Mouse (Mus musculus) cerebellum, postnatal 10 days (tissue): ENCODE measurements around the gene Dner.

Experiments used
- DNase-seq, 2 experiments: peaks; one replicate each; pipeline ENCODE4 v3.0.0; 2021; ENCODE audit warnings: mixed read lengths in 2 of 2

The Dner gene

DNA sequence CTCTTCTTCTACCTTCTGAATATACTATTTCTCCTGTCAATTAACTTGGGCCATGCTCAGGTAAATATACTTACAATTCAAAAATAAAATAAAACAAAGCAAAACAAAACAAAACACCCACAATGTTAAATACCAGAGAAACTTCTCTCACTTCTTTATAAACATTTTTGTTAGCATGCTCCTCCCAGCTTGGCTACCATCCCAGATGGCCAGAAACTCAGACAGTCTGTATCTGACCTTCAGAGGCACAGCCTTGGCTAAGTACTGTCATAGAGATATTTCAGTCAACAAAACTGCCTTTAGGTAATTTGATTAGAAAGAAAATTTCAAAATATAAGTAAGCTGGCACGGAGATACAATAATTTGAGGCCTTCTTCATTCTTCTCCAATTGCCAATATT, 259.7 kb downstream of the Dner start:
- no peak for DNase-seq

DNA sequence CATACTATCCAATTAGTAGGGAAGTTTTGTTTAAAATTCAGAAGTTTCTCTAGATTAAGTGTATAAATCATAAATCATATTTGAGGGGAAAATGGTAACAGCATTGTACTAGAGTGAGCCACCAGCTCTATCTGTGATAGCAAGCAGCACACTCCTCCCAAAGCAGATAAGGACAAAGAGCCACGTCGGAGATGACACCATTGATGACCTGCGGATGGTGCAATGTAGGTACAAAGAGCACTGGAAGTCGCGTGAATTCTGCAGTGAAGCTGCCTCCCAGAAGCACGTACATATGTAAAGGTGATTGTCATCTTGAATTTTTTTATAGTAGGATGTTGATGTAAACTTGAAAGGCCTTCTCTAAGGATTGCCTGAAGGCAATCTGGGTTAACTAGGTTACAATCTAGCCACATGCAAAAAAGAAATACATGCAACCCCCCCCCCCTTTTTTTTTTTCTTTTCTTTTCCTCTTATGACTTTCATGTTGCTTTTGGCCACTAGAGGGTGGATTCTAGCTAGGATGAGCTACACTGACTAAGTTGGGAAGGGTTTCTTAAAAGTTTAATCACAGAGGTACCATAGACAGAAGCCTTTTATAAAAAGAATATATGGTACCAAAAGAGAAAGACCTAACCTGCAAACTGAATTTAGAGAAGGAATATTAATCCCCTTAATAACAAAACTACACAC, 262.6 kb downstream of the Dner start:
- DNase-seq = peak in 1 of 2 experiments; percentile 44

DNA sequence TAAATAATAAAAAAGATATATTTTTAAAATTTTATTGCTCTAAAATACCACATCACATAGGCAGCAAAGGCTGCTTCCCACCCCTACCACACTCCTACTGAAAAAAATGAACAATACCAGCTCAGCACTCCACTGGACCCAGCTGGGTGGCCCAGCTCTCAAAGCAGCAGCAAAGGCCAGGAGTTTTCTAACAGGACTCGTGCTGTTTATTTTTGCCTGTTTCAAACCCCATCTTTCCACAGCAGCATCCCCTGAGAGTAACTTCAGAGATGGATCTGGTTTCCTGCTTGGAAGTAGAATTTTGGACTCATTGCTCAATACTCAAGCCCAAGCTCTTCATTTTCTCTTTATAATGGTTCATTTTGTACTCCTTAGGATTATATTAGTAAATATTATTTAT, 263.7 kb downstream of the Dner start:
- DNase-seq = no peak

DNA sequence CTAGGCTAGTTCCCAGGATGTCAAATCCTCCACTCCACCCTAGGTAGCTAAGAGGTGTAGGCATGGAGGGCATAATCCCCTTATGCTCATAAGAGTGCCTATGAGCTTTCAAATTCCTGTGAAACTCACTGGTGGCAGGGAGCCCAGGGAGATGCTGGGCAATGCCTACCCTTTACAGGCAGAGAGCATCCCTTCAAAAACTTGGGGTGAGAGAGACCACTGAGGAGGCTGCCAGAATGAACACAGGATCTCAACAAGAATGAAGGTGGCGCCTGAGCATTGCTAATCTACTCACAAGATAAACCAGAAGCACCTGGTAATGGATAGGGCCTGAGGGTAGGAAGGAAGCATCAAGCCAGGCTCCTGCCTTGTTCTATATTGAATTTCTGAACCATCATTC, 267.7 kb downstream of the Dner start:
- DNase-seq = peak; percentile 59 to 63

DNA sequence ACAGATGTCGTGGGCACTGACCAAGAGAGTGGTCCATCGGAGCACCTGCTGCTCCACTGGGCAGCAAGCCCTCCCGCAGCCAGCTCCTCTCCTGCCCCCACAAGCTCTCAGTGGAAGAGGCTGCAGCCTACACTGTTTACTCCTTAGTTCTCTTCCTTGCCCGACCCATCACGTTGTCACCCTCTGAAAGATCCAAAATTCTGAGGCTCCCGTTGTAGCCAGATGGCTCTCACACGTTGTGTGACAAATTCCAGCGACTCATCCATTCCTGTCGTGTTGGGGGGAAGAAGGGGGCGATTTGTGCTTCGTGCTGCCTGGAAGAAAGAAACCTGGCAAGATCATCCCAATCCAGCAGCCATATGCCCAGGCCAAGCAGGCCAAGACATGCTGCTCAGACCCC, 268.3 kb downstream of the Dner start:
- DNase-seq = peak; percentile 73 to 79

DNA sequence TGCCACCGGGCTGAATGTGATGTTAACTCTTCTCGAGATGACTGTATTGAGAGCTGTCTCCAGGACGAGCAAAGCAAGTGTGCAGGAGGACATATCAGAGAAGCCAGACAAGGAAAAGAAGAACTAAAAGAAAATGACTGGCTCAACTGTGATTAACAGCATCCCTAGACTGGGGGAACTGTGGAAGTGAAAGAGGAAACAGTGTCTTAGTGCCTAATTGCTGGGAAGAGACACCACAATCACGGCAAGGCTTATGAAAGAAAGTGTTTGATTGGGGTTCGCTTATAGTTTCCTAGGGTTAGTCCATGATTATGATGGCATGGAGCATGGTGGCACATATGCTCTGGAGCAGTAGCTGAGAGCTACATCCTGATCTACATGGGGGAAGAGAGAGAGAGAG, 269.3 kb downstream of the Dner start:
- no peak for DNase-seq

DNA sequence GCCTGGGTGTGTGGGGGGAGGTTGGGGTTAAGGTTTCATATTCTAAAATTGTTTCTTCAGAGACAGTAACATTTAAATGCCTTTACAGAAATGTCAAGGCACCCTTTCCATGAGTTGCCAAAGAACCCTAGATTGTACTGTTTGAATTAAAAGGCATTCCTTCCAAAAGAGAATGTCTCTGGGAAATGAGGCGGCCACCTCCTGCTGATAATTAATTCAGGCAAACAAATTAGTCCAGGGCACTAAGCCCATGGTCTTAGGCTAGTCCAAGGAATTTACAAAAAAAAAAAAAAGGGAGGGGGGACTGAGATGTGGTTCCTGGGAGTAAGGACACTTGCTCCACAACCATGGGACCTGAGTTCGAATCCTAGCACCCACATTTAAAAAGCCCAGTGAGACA, 273.1 kb downstream of the Dner start:
- DNase-seq = peak; percentile 72 to 79

DNA sequence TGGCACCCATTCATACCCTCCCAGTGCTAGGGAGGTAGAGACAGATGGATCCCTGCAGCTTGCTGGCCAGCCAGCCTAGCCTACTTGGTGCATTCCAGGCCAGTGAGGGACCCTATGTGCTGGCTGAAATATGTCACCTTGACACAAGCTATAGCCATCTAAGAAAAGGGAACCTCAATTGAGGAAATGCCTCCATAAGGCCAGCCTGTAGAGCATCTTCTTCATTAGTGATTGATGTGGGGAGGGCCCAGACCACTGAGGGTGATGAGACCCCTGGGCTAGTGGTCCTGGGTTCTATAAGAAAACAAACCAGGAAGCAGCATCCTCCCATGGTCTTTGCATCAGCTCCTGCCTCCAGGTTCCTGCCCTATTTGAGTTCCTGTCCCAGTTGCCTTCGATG, 274.2 kb downstream of the Dner start:
- no peak for DNase-seq

DNA sequence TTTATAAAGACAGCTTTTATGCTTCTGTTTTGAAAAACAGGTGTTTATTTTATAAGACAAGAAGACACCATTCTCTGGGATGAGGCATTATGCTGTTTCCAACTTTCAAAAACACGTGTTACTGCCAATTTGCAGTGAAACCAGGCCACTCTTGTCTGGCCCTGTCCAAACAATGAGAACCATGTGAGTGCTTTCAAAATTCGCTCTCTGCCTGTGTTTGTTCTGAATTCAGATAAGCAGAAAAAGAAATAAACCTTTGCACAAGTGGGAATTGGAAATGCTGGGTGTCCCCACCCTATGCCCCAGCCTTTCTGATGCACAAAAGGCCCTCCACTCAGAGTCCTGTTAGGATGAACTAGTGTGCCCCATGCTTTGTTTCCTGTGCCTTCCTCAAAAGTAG, 276.6 kb downstream of the Dner start:
- DNase-seq = no peak

DNA sequence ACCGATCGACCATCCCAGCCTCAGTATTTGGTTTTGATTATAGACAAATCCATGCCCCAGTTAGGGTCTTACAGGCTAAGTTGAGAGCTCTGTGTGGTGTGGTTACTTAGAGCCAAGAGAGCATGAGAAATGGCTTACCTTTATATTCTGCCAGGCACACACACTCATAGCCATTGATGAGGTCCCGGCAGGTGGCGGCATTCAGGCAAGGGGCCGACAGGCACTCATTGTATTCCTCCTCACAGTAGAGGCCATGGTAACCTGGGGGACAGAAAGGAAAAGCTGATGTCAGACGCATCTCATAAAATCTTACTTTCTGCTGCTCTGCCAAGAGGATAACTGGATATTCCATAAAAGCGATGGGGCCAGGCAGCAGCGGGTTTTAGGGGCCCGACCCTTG, 277.5 kb downstream of the Dner start:
- DNase-seq = peak; percentile 46 to 61

DNA sequence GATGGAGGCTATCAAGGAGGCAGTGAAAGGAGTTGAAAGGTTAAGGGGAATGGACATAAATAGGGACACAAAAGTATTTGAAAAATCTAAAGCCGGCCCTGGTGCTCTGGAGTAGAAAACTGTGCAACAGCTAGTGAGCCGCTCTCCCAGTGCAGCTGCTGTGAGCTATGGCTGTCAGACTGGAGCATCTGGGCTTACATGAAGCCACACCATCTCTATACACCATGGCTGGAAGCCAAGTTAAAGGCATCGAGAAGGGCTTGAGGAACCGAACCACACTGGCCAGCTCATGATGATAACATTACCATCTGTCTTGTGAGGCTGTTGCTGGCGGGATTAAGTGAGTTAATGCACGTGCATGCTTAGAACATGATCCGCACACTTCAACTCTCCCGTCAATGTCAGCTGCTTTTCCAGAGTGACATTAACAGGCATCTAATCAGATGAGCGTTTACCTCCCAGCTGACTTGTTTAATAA, 278.2 kb downstream of the Dner start:
- DNase-seq = no peak

DNA sequence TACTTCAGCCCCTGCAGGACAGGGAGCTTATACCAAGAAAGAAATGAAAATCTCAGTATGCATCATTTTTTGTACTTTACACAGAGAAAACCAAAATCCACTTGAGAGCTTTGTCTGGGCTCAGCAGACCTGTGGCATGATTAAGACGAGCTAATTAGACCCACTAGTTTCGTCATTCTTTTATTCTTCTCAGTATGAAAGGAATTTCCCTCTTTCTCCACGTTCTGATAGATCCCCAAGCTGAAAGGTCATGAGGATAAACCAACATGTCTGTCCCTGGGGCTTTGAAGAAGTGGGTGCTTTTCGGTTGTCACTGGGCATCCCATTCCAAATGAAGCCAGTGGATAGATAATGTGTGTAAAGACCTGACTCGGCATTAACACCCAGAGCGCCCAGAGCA, 278.7 kb downstream of the Dner start:
- no peak for DNase-seq

DNA sequence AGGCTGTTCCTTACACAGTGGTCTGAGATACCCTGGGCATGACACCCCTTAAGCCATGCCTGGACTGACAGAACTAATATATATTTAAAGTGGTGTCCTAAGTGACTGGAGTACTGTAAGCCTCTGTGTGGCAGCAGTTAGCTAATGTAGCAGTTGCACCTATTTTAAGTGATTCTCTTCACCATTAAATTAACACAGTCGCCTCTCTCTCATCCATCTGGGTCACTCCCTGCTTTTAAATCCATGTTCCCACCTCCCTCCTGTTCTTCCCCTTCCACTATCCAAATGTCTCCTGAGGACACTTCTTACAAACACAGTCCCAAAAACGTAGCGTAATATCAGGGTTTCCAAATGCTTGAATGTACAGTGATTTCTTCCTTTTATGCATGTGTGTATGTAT, 281.6 kb downstream of the Dner start:
- no peak for DNase-seq

DNA sequence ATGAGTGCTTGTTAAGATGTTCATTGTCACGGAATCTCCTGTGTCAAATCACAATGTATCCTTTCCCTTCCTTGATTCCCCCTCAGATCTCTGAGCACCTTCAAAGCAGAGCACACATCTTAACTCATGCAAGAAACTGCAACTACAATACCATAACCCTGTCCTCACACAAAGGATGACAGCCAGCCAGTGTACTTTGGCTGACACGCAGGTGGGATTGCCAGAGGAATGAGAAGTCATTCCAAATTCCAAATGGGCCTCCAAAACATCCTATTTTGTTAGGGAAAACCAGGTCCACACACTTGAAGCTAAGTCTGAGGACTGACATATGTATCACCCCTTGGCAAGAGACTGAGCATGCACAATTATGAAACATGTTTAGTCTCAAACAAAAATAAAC, 286.5 kb downstream of the Dner start:
- DNase-seq = no peak

DNA sequence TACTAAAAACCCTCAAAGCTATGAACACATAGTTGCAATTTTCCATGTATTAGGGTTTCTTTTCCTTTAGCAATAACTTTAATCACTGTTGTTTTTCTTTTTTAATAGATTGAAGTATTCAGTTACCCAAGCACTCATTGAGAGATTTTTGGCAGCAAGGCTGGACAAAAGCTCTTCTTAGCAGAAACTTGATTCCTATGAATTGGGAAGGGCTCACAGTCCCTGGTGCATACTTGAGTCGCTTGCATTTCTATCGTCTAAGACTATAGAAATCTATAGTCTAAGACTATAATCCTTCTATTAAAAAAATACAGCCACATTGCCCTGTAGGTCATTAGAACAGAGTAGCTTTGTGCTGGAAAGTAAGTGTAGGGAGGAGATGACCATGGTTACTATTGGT, 287.1 kb downstream of the Dner start:
- no peak for DNase-seq

DNA sequence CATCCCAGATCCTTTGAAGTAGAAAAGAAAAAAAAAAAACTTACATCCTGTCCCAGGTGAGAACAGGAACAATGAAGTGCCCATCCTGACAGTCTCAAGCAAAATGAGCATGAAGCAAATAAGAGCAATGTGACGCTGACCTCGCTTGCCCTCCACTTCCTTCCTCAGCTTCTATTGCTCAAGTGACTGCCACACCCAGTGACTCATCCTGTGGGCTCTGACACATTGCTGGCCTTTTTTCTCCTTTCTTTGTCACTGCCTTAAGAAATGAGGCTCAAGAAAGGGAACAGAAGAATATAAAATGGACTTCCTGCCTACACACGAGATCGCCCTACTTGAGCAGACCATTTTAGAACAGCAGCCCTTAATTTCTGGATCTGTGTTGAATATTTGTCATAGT, 289.1 kb downstream of the Dner start:
- DNase-seq = no peak

DNA sequence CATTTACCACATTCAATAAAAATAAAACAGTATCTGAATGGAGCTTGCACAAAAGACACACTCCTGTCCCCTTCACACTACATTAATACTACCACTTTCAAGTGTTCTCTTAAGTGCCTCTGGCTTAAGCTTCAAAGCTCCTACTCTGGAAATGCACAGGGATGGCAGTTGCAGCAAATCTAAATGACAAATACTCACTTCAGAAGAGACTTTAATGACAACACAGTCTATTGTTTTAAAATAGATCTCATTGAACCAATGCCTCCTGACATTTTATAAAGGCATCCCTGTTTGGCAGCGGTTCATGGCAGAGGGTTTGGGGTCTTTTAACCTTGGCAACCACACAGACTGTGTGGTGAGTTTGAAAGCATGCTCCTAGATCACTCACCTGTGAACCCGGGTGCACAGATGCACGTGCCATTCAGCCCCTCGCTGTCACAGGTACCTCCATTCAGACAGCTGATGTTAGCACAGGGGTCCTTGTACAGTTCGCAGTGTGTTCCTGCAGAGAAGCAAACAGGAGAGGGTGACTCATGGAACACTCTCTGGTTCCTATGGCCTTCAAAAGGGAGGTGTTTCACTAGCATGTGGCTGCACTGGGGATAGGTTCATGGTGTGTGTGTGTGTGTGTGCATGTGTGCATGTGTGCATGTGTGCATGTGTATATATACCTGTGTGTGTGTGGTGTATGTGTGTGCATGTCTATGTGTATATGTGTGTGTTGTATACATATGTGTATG, 290.3 kb downstream of the Dner start:
- DNase-seq = no peak

DNA sequence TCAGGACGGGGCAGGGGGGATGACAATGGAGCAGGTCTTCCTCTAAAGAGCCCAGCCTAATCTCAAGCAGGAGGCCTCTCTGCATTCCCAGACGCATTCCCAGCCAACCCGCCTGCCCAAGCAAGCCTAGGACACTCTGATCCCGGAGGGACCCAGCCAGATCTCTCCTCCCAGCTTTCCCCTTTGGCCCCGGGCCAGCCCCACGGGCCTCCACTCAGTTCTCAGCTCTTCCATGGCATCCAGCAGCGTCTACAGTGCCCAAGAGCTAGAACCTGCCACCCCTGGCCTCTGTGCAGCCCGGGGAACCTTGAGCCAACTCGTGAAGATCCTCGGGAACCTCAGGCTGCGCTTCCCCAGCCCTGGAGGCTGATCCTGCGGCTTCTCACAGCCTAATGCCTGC, 291.1 kb downstream of the Dner start:
- DNase-seq = no peak

DNA sequence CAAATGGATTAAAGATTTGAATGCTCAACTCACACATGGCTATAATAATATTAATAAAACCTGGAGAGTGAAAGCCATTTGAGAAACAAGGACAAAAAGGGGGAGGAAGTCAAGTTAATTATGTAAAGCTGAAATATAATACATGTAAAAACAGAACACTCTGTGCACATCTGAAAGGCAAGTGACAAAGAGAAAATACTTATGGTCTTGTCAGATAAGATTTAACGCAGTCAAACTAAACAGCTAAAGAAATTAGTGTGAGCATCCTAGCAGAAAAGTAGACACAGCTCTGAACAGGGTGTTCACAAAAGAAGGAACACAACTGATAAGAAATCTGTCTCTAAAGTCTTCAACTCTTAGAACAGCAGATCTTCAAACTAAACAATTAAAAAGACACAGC, 293.9 kb downstream of the Dner start:
- no peak for DNase-seq

DNA sequence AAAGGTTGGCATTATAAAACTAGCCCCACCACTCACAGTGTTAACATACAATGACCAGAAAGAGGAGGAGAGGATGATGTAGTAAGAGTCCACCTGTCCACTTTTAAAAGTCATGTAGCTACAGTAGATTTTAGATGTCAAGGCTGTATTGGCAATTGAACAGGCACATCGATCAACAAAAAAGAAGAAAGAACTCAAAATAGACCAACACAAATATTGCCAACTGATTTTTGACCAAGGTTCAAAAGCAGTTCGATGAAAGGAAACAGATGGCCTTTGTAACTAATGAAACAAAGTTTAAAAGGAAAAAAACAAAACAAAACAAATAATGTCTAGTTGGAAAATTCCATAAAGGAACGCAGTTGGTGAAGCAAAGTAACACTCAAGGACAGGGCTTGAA, 296.4 kb downstream of the Dner start:
- DNase-seq = no peak

DNA sequence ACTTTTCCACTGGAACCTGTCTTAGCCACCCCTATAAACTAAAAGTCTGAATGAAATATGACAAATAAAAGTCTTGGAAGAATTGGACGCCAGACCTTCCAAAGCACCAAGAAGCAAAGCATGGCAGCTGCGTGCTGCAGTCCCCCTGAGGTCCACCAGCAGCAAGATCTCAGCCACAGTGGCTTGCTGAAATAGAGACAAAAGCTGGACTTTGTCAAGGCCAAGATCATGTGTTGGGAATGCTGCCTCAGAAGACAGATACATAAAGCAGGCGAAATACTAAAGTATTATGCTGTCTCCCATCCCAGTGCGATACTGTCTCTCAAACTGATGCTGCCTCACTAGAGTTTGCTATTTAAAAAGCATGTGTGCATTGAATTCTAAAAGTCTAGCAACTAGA, 296.9 kb downstream of the Dner start:
- no peak for DNase-seq

DNA sequence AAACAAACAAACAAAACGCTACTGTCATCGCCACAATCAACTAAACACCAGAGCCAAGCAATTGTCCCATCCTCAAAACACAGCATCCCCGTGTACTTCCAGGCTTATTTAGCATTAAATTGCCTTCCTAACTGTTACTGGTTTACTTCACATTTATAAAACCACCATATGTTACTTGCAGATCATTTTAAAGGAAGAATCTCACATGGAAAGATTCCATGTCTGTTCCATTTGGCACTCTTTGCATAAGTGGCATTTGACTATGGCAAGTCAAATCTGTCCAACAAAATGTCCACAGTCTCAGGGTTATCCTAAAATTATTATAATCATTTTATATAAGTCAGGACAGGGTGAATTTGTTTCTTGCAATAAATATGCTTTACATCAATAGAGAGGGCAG, 299.2 kb downstream of the Dner start:
- DNase-seq = no peak

DNA sequence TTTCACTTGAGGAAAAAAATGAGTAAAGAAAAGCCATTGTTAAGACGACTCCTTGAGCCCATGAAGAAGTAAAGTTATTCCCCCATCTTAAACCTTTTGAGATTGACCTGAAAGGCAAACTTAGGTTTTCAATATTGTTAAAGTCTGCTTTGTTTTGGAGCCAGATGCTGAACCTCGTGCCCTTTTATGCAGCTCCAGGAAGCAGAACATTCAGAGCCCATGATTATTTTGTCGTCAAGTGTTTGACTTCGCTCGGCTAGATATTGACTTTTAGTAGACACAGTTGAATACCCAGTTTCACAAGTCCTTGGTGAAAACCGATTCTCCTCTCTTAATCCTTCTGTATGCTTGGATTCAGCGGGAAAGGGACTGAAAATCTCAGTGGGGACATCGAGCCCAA, 300.1 kb downstream of the Dner start:
- DNase-seq = no peak

DNA sequence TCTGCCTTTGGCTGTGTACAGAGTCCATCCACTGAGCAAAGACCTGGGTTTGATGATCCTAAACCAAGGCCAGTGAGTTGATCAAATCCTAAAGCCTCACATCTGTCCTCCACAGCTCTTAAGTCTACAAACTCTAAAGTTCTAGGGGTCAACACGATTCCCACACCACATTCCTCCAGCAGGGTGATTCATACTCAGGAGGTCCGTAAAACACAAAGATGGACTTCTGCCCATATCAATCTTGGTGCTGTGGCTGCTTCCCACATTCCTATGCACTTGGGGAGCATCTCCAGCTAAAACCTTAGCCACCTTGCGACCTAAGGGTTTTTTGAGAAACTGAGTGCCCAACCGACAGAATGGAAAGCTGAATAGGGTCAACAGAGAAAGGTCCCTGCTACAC, 305.1 kb downstream of the Dner start:
- no peak for DNase-seq

DNA sequence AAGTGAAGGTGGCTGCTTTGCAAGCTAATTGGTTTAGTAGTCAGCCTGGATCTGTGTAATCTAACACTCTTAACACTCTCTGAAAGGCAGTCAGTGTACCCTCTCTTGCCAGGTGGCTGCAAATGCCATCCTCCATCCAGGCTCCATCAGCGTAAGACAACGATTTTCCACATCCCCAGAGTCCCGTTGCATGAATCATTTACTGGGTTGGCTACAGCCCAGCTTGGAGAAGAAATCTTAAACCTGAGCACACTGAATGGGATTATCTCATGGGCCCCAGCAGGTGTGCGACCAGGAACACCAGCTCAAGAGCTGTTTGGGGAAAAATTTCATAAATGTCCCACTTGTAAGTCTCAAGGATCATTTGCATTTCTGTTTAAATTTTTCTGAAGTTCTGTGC, 308.4 kb downstream of the Dner start:
- DNase-seq = peak; percentile 49 to 60
